Mouse (Mus musculus) erythroblast, embryonic 14.5 days (primary cell): ENCODE results near the gene Nell2.

Experiments
- GATA1 ChIP-seq: IDR thresholded peaks from 2 replicates; pipeline ENCODE4 v1.6.1; 2012; ENCODE audit warnings: low read length, inconsistent platforms, mixed read lengths
- TAL1 ChIP-seq: IDR thresholded peaks from 3 replicates; pipeline ENCODE4 v1.6.1; 2012; ENCODE audit warnings: low read length, inconsistent platforms, mixed read lengths

GRCm38 (mm10) chr15:95156828-95157227 lies 371.5 kb downstream of the Nell2 start:
- TF ChIP-seq TAL1 (no peak), GATA1 (no peak)
